23 mouse cellular contexts compared by ENCODE assay signal in the genomic region with DNA sequence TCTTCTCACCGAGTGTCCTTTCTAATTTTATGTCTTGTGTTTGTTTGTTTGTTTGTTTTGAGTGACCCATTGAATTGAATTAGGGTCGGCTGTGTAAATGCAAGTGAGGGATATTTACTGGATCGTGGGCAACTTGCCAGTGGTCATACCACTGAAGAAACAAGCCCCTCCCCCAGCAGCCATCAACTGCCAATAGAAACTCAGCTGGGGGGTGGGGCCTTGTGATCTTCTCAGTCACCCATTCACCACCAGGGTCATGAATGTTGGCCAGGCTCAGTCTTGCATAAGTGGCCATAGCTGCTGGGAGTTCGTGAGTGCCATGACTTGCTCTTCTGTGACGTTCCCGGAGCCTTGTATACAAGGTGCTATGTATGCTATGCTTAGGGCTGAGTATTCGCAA.
DNase-seq lines count a peak whose midpoint lies in the region; ATAC-seq and TF ChIP-seq lines count a peak whose summit lies in the region.
"Had no signal": no experiment of that assay in that cellular context is flagged by ENCODE, and none has a peak within 500 bp of the region (broad histone marks: within the 10 kb centered on the region; RNA-seq: fewer than 3 reads in every experiment).

No protein-coding gene starts in this region.

- no peak overlapping the region for H3K4me2 ChIP-seq in lung, embryonic 14.5 days
- H3K4me2 ChIP-seq: embryonic facial prominence, embryonic 13.5 days; embryonic facial prominence, embryonic 15.5 days; forebrain, embryonic 12.5 days had no signal

- H3K9me3 ChIP-seq in lung, embryonic 14.5 days (ENCODE audit: low read depth, low read length): no peaks in the 10 kb centered on the region
- H3K9me3 ChIP-seq: embryonic facial prominence, embryonic 13.5 days; embryonic facial prominence, embryonic 15.5 days; forebrain, embryonic 10.5 days; forebrain, embryonic 12.5 days had no signal

- H3K4me3 ChIP-seq in lung, embryonic 14.5 days (ENCODE audit: low read depth, low read length): no peak overlapping the region
- H3K4me3 ChIP-seq: embryonic facial prominence, embryonic 13.5 days; embryonic facial prominence, embryonic 15.5 days; erythroblast, embryonic 14.5 days; forebrain, embryonic 10.5 days; forebrain, embryonic 12.5 days had no signal

- H3K27me3 ChIP-seq in lung, embryonic 14.5 days (ENCODE audit: insufficient read depth, low read length): no peaks in the 10 kb centered on the region
- H3K27me3 ChIP-seq: embryonic facial prominence, embryonic 13.5 days; embryonic facial prominence, embryonic 15.5 days; forebrain, embryonic 12.5 days had no signal

- H3K27ac ChIP-seq in lung, embryonic 14.5 days (ENCODE audit: low read depth): no peak overlapping the region
- H3K27ac ChIP-seq: embryonic facial prominence, embryonic 13.5 days; embryonic facial prominence, embryonic 15.5 days; forebrain, embryonic 10.5 days; forebrain, embryonic 12.5 days had no signal

- no peak for TF ChIP-seq CTCF in lung, embryonic 14.5 days (IDR thresholded peaks at IDR 0.05; ENCODE audit: low read depth)

- no peaks in the 10 kb centered on the region for H3K4me1 ChIP-seq in lung, embryonic 14.5 days (ENCODE audit: insufficient read depth)
- H3K4me1 ChIP-seq: embryonic facial prominence, embryonic 15.5 days; forebrain, embryonic 12.5 days had no signal

- peak; percentile 78 for DNase-seq in heart, adult 11 months
- no peak for DNase-seq in heart, postnatal 10 days
- DNase-seq in lung, embryonic 14.5 days: peak; percentile 44
- no peak for DNase-seq in lung, postnatal 25 days (ENCODE audit: low spot score)
- peak; percentile 48 for DNase-seq in testis, postnatal 10 days (ENCODE audit: low spot score)
- no peak for DNase-seq in testis, postnatal 14 days (ENCODE audit: low spot score)
- peak; percentile 47 for DNase-seq in ZHBTc4 (ENCODE audit: low read depth, low spot score)
- no peak for DNase-seq in thymus, adult 18-20 months
- DNase-seq: adrenal gland, adult 2 months; adrenal gland, postnatal 10 days; adrenal gland, postnatal 25 days; cerebellum, adult 11 months; cerebellum, adult 18-20 months; cerebellum, adult 8-10 months; cerebellum, postnatal 36 days; embryo, embryonic 11 days had no signal

- 80% methylated on average over 7 of the region's 7 CpGs for WGBS in lung, embryonic 14.5 days

- no peak for ATAC-seq in lung, embryonic 14.5 days (ENCODE audit: insufficient read depth)
- ATAC-seq: forebrain, embryonic 14.5 days; forebrain, embryonic 16.5 days had no signal

- no peaks in the 10 kb centered on the region for H3K36me3 ChIP-seq in lung, embryonic 14.5 days (ENCODE audit: insufficient read depth)
- H3K36me3 ChIP-seq: embryonic facial prominence, embryonic 13.5 days; embryonic facial prominence, embryonic 15.5 days; forebrain, embryonic 10.5 days; forebrain, embryonic 12.5 days had no signal

- intact Hi-C loops in heart, postnatal 10 days (cut with DNase I): no loop called here

- H3K9ac ChIP-seq in lung, embryonic 14.5 days: no peak overlapping the region
- H3K9ac ChIP-seq: embryonic facial prominence, embryonic 13.5 days; embryonic facial prominence, embryonic 15.5 days; forebrain, embryonic 12.5 days had no signal

Comparison
In these comparisons a context has a peak if more than half of its experiments do, and no peak if none do; other contexts are left out.
1. DNase-seq: peak in heart, adult 11 months (single experiment), lung, embryonic 14.5 days (single experiment), testis, postnatal 10 days (single experiment) and ZHBTc4 (single experiment); none in heart, postnatal 10 days (0 of 2), lung, postnatal 25 days (single experiment), testis, postnatal 14 days (single experiment) and thymus, adult 18-20 months (0 of 2).